Mouse (Mus musculus) cerebellum, adult 8-10 months (tissue): ENCODE measurements around the gene Mtch1.

ENCODE experiments used
- DNase-seq: peaks from one replicate; pipeline ENCODE4 v3.0.0; 2022

Gene Mtch1

GRCm38 (mm10) chr17:29304376-29305057 is 43.2 kb downstream of the Mtch1 start:
- DNase-seq = no peak

GRCm38 (mm10) chr17:29303856-29304255 is 43.9 kb downstream of the Mtch1 start:
- DNase-seq = no peak

- no peak for DNase-seq
Measured at GRCm38 (mm10) chr17:29303087-29303486, 44.6 kb downstream of the Mtch1 start.

GRCm38 (mm10) chr17:29302149-29302548 is 45.6 kb downstream of the Mtch1 start:
- no peak for DNase-seq

DNA sequence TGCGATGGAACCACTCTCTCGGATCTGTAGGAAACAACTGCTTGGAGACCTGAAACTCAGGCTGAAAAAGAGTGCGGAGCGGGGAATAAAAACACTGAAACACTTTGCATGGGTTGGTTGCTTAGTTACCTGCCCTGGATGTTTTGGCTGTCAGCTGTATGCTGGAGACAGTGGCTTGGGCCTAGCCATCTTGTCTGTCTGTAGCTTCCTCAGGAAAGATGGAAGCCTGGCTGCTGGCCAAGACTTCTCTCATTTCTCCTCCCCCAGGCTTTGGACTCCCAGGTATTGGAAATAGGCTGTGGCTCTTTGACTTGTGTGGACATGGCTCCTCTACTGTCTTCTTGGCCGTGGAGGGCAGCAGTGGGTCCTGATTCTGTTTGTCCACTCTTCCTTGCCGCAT is 46.3 kb downstream of the Mtch1 start:
- DNase-seq = no peak

- no peak for DNase-seq
Measured at GRCm38 (mm10) chr17:29300926-29301325, 46.8 kb downstream of the Mtch1 start.

GRCm38 (mm10) chr17:29299282-29299681 is 48.5 kb downstream of the Mtch1 start:
- DNase-seq = no peak

- DNase-seq = no peak
Measured at GRCm38 (mm10) chr17:29297813-29298212, 49.9 kb downstream of the Mtch1 start.

GRCm38 (mm10) chr17:29297321-29297720 is 50.4 kb downstream of the Mtch1 start:
- DNase-seq = no peak

DNA sequence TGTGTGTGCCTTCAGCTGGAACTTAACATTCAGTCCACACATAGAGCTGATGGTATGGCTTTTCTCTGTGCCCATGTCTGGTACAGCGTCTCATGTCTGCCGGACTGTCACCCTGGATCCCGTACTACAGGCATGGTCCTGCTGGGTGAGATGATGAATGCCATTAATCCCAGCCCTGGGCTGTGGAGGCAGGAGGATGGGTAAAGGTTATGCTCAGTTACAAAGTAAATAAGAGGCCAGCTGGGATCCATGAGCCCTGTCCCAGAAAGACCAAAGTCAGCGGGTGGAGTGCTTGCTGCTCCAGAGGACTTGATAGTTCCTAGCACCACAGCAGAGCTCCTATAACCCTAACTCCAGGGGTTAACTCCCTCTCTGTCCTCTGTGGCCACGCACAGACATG is 51.9 kb downstream of the Mtch1 start:
- DNase-seq = no peak

- no peak for DNase-seq
Measured at GRCm38 (mm10) chr17:29293807-29294605, 53.7 kb downstream of the Mtch1 start.

DNA sequence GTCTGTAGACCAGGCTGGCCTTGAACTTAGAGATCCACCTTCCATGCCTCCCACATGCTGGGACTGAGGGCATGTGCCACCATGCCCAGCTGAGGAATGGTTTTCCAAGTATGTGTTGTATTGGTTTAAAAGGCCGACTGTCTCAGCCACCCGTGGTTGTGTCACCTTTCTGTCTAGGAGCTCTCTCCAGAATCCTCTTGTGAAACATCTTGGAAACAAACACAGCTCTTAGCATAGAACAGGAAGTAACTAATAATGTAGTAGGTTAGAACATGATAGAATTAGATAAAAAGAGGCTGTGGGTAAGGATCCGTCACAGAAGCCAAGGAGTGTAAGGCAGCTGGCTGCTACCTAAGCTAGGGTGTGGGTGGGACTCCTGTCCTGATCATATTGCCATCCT is 54.7 kb downstream of the Mtch1 start:
- no peak for DNase-seq

DNA sequence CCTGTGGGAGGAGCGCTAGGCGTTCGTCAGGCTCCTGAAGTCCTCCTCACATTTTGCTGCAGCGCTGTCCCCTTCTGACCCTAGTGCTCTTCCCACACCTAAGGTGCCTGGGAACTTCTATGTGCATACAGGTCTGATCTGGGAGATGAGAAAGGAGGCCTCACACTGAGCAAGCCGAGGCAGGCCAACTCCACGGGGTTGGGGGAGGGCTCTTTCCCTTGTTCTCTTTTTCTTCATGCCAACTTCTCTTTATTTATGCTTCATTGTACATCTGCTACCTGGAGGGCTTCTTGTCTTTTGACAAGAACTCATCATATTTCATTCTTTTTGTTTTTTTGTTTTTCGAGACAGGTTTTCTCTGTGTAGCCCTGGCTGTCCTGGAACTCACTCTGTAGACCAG is 55.9 kb downstream of the Mtch1 start:
- DNase-seq = no peak

- no peak for DNase-seq
Measured at GRCm38 (mm10) chr17:29282216-29282952, 65.3 kb downstream of the Mtch1 start.
